ENCODE assay signal across 8 mouse cellular contexts in genomic region chr4:106827738-106828361, GRCm38 (mm10). TPM values are rescaled to one million over a fixed set of nuclear protein-coding genes. Genes with fewer than 3 reads are reported as not detected.
DNase-seq lines count a peak whose midpoint lies in the region; ATAC-seq lines count a peak whose summit lies in the region.

No protein-coding gene starts in this region.

- ATAC-seq in inflammation-experienced regulatory T-cells, adult 6 months, result peak; percentile 97
- ATAC-seq in megakaryocyte-erythroid progenitor cell, adult 5-6 weeks (replicated peaks; ENCODE audit: low FRiP score, low TSS enrichment, poor library complexity, severe bottlenecking), result peak; percentile 93

- intact Hi-C loops in gastrocnemius, postnatal 14 days (cut with DNase I; ENCODE audit: low total_unique reads), result no loop called here
- intact Hi-C loops in left cerebral cortex, postnatal 14 days (cut with DNase I), result no loop called here

- peak; percentile 22 for DNase-seq in adipocyte (ENCODE audit: low spot score)
- peak; percentile 61 for DNase-seq in embryo, embryonic 10.5 days (ENCODE audit: low spot score)
- peak; percentile 82 for DNase-seq in gastrocnemius, postnatal 14 days
- peak; percentile 66 to 78 for DNase-seq in left cerebral cortex, postnatal 14 days (ENCODE audit: low spot score in 2 of 2)
- DNase-seq in right cerebral cortex, postnatal 14 days, result peak; percentile 70
- peak; percentile 58 for DNase-seq in urinary bladder, postnatal 25 days (ENCODE audit: low spot score)

RNA-seq across cellular contexts. Expression of gene Acot11, which starts 23.1 kb away (rescaled TPM):
- 10 to 100 TPM in 1 of 2 experiments, 1 to 10 TPM in 1; 8.4 to 15.9 TPM for total RNA-seq in gastrocnemius, postnatal 14 days (2021)
- polyA plus RNA-seq in inflammation-experienced regulatory T-cells, adult 6 months (2017; shearing (Covaris generic)), result 1 to 10 TPM; 3.5 to 9.2 (median 5.8) TPM
- 10 to 100 TPM; 30.5 to 34.1 TPM for total RNA-seq in left cerebral cortex, postnatal 14 days (2021)
- total RNA-seq in megakaryocyte-erythroid progenitor cell, adult 5-6 weeks (2014; fragmentation: Nextera tagmentation), result 1.0 and 2.1 TPM in 2 replicates
- total RNA-seq in megakaryocyte-erythroid progenitor cell, adult 5-6 weeks (2017), result 0.99 and 1.0 TPM in 2 replicates

Comparison
In these comparisons a context has a peak if more than half of its experiments do, and no peak if none do; other contexts are left out.
1. Peak in every context shown above with its lines: DNase-seq and ATAC-seq.
2. DNase-seq: peak in every context shown above with its lines; median percentile 82 in gastrocnemius, postnatal 14 days; 72 in left cerebral cortex, postnatal 14 days; 70 in right cerebral cortex, postnatal 14 days; 61 in embryo, embryonic 10.5 days; 58 in urinary bladder, postnatal 25 days; 22 in adipocyte.